ENCODE assay signal across 26 mouse cellular contexts in genomic region chr19:47724903-47725302, GRCm38 (mm10). TPM values are rescaled to one million over a fixed set of nuclear protein-coding genes. Genes with fewer than 3 reads are reported as not detected.
"Had no signal": no experiment of that assay in that cellular context is flagged by ENCODE, and none has a peak within 500 bp of the region (broad histone marks: within the 10 kb centered on the region; RNA-seq: fewer than 3 reads in every experiment).

No protein-coding gene starts in this region.

- ATAC-seq: hindbrain, embryonic 16.5 days; inflammation-experienced regulatory T-cells, adult 6 months; intestine, embryonic 15.5 days; intestine, postnatal 0 days had no signal

- H3K27me3 ChIP-seq: heart, embryonic 13.5 days; hindbrain, embryonic 12.5 days; intestine, embryonic 15.5 days; limb, embryonic 12.5 days; liver, embryonic 13.5 days had no signal

- H3K9me3 ChIP-seq: heart, embryonic 13.5 days; hindbrain, embryonic 10.5 days; hindbrain, embryonic 12.5 days; intestine, embryonic 15.5 days; limb, embryonic 10.5 days; limb, embryonic 12.5 days; liver, embryonic 13.5 days had no signal

- H3K9ac ChIP-seq: heart, embryonic 13.5 days; hindbrain, embryonic 12.5 days; hindbrain, embryonic 14.5 days; intestine, embryonic 15.5 days; limb, embryonic 12.5 days; liver, embryonic 13.5 days had no signal

- H3K36me3 ChIP-seq: heart, embryonic 13.5 days; hindbrain, embryonic 10.5 days; hindbrain, embryonic 12.5 days; intestine, embryonic 15.5 days; limb, embryonic 10.5 days; limb, embryonic 12.5 days; liver, embryonic 13.5 days had no signal

- H3K4me2 ChIP-seq: heart, embryonic 11.5 days; heart, embryonic 13.5 days; hindbrain, embryonic 12.5 days; hindbrain, embryonic 14.5 days; intestine, embryonic 15.5 days; limb, embryonic 12.5 days; liver, embryonic 11.5 days; liver, embryonic 13.5 days had no signal

- H3K4me3 ChIP-seq: gastrocnemius, adult 2 months; heart, embryonic 13.5 days; hindbrain, embryonic 10.5 days; hindbrain, embryonic 12.5 days; intestine, embryonic 15.5 days; layer of hippocampus, adult 2 months; left cerebral cortex, adult 2 months; limb, embryonic 10.5 days; limb, embryonic 12.5 days; liver, embryonic 13.5 days had no signal

- H3K27ac ChIP-seq: gastrocnemius, adult 2 months; heart, embryonic 13.5 days; hindbrain, embryonic 10.5 days; hindbrain, embryonic 12.5 days; hindbrain, embryonic 14.5 days; intestine, embryonic 15.5 days; layer of hippocampus, adult 2 months; left cerebral cortex, adult 2 months; limb, embryonic 10.5 days; limb, embryonic 12.5 days; liver, embryonic 13.5 days had no signal

- DNase-seq: gastrocnemius, adult 2 months; gastrocnemius, postnatal 10 days; gastrocnemius, postnatal 25 days; heart, adult 18-20 months; heart, postnatal 36 days; kidney, adult 18-20 months; kidney, adult 8-10 months; kidney, postnatal 10 days; kidney, postnatal 25 days; kidney, postnatal 4 days; liver; liver, embryonic 13.5 days had no signal

RNA-seq across cellular contexts. Expression of gene Col17a1, which starts 33.0 kb away (rescaled TPM):
- polyA plus RNA-seq: inflammation-experienced regulatory T-cells, adult 6 months had no signal
